13 mouse cellular contexts compared by ENCODE assay signal in genomic region chr17:31494989-31495388, GRCm38 (mm10).
"Had no signal": no experiment of that assay in that cellular context is flagged by ENCODE, and none has a peak within 500 bp of the region (broad histone marks: within the 10 kb centered on the region; RNA-seq: fewer than 3 reads in every experiment).

No protein-coding gene starts in this region.

- DNase-seq: lung, adult 18-20 months; lung, embryonic 14.5 days; lung, postnatal 10 days; lung, postnatal 4 days; midbrain, embryonic 14.5 days; retina, postnatal 1 day; right cerebral cortex, adult 18-20 months; right cerebral cortex, postnatal 25 days; right cerebral cortex, postnatal 4 days; spleen, adult 18-20 months; thymus, adult 18-20 months; thymus, postnatal 14 days; thymus, postnatal 36 days had no signal
